Mouse (Mus musculus): ENCODE results near the gene Gpr1.
A peak's percentile ranks its signal among the peaks of the same experiment; 100 is the strongest.
"Not testable (repeated sequence)": the region's sequence is repeated elsewhere in the genome, so short reads cannot be mapped to it uniquely, and the experiment has no call there.

The Gpr1 gene

DNA sequence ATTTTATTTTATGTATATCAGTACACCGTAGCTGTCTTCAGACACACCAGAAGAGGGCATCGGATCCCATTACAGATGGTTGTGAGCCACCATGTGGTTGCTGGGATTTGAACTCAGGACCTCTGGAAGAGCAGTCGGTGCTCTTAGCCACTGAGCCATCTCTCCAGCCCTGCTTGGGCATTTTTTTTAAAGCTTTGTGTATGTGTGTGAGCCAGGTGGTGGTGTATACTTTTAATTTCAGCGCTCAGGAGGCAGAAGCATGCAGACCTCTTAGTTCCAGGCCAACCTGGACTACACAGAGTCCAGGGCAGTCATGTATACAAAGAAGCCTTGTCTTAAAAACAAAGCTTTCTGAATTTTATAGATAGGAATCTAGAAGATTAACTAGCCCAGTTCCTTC is 33.8 kb downstream of the Gpr1 start:
- DNase-seq (ENCODE audit: low spot score in 2 of 2), result not testable (repeated sequence)

DNA sequence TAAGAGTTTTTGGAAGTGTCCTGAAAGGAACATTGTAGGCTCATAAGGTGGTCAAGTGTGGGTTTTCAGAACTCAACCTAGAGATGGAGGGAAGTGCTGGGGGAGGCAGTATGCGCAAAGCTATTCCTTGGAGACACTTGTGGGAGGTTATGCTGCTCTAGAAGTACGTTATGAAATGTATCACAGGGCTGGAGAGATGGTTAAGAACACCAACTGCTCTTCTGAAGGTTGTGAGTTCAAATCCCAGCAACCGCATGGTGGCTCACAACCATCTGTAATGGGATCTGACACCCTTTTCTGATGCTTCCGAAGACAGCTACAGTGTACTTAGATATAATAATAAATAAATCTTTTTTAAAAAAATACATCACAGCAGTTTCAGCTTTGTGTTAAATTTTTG is 34.2 kb downstream of the Gpr1 start:
- DNase-seq (ENCODE audit: low spot score in 2 of 2), result no peak

DNA sequence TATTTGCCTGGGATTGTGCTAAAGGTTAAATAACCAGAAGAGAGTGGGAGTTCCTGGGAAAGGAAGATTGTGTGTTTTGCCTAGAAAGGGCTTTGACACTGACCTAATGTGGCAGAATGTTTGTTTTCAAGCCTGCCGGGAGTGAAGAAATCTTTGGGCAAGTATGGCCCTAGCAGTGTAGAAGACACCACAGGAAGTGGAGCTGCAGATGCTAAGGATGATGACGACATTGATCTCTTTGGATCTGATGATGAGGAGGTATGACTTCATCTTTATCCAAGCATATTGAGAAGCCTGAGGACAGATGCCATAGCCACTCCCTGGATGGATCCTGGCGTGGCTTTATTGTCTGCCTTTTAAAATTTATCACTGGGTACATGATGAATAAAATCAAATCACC is 36.0 kb downstream of the Gpr1 start:
- DNase-seq (ENCODE audit: low spot score in 2 of 2), result no peak

DNA sequence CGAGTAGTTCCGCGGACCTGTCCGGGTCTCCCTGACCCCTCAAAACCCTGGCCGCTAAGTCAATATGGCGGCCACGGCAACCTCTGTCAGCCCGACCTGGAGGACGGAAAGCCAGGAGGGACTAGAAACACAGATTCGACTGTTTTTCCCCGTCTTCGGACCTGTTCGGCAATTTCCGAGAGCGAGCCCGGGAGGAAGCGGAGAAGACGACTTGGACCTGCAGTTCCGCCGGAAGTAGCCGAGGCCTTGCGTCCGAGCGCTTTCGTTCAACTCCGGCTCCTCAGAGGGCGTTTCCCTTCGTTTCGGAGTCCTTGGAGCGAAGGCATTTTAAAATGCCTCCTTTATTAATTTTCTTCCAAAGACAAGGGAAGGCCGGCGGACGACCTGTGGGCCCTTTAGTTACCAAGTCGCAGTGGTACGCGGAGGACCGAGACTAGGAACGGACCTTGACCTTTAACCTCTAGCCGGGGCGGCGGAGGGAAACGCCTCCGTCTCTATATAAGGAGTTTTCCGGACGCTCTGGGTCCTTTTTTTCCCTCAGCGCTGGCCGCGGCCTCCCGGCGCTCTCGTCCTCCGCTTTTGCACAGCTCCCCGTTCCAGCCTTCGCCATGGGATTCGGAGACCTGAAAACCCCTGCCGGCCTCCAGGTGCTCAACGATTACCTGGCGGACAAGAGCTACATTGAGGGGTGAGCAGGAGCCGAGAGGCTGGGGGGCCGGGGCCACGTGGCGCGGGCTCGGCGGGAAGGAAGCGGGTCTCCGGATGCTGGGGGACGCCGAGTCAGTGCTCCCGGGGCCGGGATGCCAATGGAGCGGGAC is 37.5 kb downstream of the Gpr1 start, which contains the start of the genes Eef1b2 and Ndufs1:
Gene Eef1b2, plus strand, starts transcription at position 222 of the 818 bp plus-strand sequence.
Gene Ndufs1, minus strand, starts transcription at position 230 of the 818 bp plus-strand sequence.
- peak; percentile 97 to 99 for DNase-seq (ENCODE audit: low spot score in 2 of 2)

DNA sequence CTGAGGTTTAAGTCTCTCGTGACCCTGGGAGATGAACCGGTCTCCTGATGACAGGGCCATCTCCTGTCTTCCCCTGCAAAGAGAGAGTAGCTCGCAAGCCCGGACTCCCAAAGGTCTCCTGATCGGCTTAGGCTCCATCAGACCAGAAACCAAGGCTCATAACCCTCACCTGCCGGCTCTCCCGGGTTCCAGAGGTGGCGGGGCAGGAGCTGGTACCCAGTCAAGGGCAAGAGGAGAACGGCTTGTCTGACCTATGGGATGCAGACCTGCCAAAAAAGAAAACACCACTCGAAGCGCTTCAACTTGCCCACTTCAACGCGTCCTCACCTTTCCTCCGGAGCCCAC is 38.1 kb downstream of the Gpr1 start:
- DNase-seq (ENCODE audit: low spot score in 2 of 2), result no peak

DNA sequence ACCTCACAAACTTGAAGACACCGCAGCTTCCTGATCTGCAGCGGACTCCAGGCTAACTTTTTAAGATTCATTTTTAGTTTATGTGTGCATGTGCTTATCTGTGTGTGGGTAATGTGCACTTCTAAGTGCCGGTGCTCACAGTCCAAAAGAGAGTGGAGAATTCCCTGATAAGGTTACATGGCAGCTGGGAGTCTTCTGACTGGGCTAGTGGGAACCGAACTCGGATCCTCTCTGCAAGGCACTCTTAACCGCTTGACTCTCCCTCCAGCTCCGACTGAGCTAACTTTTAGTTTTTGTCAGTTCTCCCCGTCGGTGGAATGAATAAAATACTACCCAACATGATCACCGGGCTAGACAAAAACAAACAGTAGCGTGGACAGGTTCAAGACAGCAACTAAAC is 38.5 kb downstream of the Gpr1 start:
- no peak for DNase-seq (ENCODE audit: low spot score in 2 of 2)

DNA sequence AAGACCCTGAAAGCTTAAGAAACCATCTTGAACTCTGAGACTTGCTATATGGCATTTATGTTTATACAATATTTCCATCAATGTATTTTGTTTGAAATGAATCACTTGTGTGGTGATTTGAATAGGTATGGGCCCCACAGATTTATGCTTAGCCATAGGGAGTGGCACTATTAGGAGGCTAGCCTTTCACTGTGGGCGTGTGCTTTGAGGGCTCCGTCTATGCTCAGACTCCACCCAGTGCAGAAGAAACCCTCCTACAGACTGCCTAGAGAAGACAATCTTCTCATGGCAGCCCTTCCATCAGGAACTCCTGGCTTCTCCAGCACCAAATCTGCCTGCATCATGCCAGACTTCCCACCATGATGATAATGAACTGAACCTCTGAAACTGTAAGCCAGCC is 45.7 kb downstream of the Gpr1 start:
- no peak for DNase-seq (ENCODE audit: low spot score in 2 of 2)

DNA sequence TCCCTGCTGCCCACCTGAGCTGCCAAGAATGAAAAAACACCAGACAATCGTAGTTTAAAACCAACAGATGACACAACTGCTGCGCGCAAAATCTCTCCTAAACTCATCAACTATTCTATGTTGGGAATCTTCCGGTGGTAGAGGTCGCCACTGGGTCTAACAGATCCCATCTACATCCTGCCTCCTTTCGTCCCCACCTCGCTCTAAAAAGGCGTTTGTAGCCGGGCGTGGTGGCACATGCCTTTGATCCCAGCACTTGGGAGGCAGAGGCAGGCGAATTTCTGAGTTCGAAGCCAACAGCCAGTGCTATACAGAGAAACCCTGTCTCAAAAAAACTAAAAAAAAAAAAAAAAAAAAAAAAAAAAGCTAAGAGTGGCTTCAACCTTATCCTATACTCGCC is 74.1 kb downstream of the Gpr1 start:
- no peak for DNase-seq (ENCODE audit: low spot score in 2 of 2)

DNA sequence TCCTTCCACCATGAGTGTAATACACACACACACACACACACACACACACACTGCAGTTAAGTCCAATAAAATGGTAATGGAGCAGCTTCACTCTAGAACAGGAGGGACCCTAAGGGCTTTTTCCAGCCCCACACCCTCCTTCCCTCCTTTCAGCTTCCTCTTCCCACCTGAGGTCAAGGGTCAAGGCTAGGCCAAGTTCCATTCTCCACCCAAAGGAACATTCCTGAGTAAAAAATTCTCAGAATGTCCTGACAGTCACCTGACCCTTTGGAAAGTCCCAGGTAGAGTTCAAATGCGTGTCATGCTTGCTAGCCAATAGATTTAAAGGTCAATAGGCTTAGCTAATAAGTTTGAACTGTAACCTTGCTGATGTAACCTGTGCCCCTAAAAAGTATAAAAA is 75.8 kb downstream of the Gpr1 start:
- DNase-seq (ENCODE audit: low spot score in 2 of 2), result not testable (repeated sequence)

DNA sequence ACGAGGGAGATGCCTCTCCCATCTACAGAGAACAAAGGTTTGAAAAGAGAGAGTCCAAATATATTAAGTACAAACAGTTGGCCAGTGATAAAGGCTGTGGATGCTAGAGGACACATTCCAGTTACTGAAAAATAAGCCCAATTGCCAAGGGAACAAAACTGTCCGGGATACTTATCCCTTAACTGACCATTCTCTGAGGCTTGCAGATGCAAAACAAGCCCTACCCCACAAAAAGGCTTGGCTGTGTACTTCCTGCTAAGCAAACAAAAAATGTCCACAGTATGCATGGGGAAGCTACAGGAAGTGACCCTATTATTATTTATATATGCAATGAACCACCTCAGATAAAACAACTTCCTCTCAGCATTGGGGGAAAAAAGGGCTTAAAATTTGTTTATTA is 76.4 kb downstream of the Gpr1 start:
- no peak for DNase-seq (ENCODE audit: low spot score in 2 of 2)

DNA sequence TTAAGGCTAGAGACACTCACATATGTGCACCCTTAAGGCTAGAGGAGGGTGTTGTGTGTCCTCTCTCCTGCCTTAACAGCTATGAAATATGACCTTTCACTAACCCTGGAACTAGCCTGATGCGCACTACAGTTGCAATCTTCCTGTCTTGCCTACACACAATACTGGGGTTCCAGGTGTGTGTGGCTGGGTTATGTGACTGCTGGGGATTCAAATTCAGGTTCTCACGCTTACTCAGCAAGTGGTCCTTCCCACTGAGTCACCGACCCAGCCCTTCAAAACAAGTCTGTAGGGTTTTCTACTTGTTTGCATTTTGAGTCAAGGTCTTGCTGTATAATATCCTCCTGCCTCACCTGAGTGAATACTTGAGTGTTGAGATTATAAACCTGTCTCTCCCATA is 79.8 kb downstream of the Gpr1 start:
- no peak for DNase-seq (ENCODE audit: low spot score in 2 of 2)

Measured in frontal cortex, postnatal 10 days (tissue).